Mouse (Mus musculus) CH12.LX (cell line): ENCODE measurements around the gene Sept8. TPM values are rescaled to one million over a fixed set of nuclear protein-coding genes. Genes with fewer than 3 reads are reported as not detected.

Experiments
- DNase-seq: peaks from one replicate; pipeline ENCODE4 v3.0.0-alpha.2; 2013; ENCODE audit errors: extremely low read depth
- H3K27ac ChIP-seq: 2 replicates; pipeline ENCODE4 v1.5.1; 2012; ENCODE audit warnings: low read depth, mild to moderate bottlenecking, control low read depth, moderate library complexity; ENCODE audit not compliant: insufficient read depth
- H3K27me3 ChIP-seq: replicated peaks from 2 replicates; pipeline ENCODE3; 2012; ENCODE audit warnings: inconsistent platforms
- H3K36me3 ChIP-seq, 2 experiments: replicated peaks in 1 of 2; 2 replicates each; pipeline versions ENCODE3 to v1.6.1; 2012; ENCODE audit warnings: inconsistent platforms in 1 of 2, low read length in 1 of 2, mild to moderate bottlenecking in 1 of 2, mixed read lengths in 1 of 2, moderate library complexity in 1 of 2; ENCODE audit not compliant: control insufficient read depth in 1 of 2, insufficient read depth in 1 of 2
- H3K4me1 ChIP-seq, 2 experiments: 2 replicates each; pipeline ENCODE4 v1.6.1; 2012; ENCODE audit warnings: inconsistent platforms in 1 of 2, moderate library complexity in 1 of 2; ENCODE audit not compliant: insufficient read depth in 2 of 2, control insufficient read depth in 1 of 2
- H3K4me2 ChIP-seq: 2 replicates; pipeline ENCODE4 v1.6.1; 2012; ENCODE audit warnings: low read depth, mild to moderate bottlenecking, control low read depth; ENCODE audit not compliant: poor library complexity, insufficient read depth, severe bottlenecking
- H3K4me3 ChIP-seq, 3 experiments: fragments of 150-350 bp in 1 of 3; sonication (generic) in 1 of 3; replicated peaks in 1 of 3; 2 replicates each; pipeline versions ENCODE3 to v1.5.1; 2011 to 2012; ENCODE audit warnings: low read depth in 2 of 3, low read length in 2 of 3, mild to moderate bottlenecking in 2 of 3, moderate library complexity in 2 of 3, control low read depth in 1 of 3, improper control_type of control experiment in 1 of 3, inconsistent platforms in 1 of 3, mixed read lengths in 1 of 3; ENCODE audit not compliant: poor library complexity in 1 of 3
- H3K79me2 ChIP-seq: replicated peaks from 2 replicates; pipeline ENCODE4 v1.6.1; 2012; ENCODE audit warnings: mild to moderate bottlenecking, moderate library complexity; ENCODE audit not compliant: control insufficient read depth, poor library complexity, insufficient read depth, severe bottlenecking; ENCODE audit errors: extremely low read depth
- H3K9ac ChIP-seq: 2 replicates; pipeline ENCODE4 v1.6.1; 2012; ENCODE audit warnings: low read depth, mild to moderate bottlenecking, control low read depth, moderate library complexity; ENCODE audit not compliant: insufficient read depth
- H3K9me3 ChIP-seq: replicated peaks from 2 replicates; pipeline ENCODE3; 2012; ENCODE audit warnings: low read length, inconsistent platforms, mixed read lengths
- BHLHE40 ChIP-seq: IDR thresholded peaks from 2 replicates; pipeline ENCODE4 v1.6.1; 2011; ENCODE audit warnings: mild to moderate bottlenecking, low read depth, low read length, improper control_type of control experiment
- CHD1 ChIP-seq: IDR thresholded peaks from 2 replicates; pipeline ENCODE4 v1.6.1; 2012; ENCODE audit warnings: low read depth, low read length, improper control_type of control experiment, inconsistent platforms
- CTCF ChIP-seq, 2 experiments: IDR thresholded peaks in 1 of 2; conservative IDR thresholded peaks in 1 of 2; 2 replicates each; pipeline ENCODE4 v1.5.1; 2011 to 2012; ENCODE audit warnings: low read depth in 2 of 2, low read length in 2 of 2, improper control_type of control experiment in 1 of 2, inconsistent platforms in 1 of 2, mild to moderate bottlenecking in 1 of 2, moderate library complexity in 1 of 2
- E2F4 ChIP-seq: IDR thresholded peaks from 2 replicates; pipeline ENCODE4 v1.6.1; 2011; ENCODE audit warnings: low read depth, low read length, improper control_type of control experiment; ENCODE audit not compliant: insufficient replicate concordance
- ETS1 ChIP-seq: conservative IDR thresholded peaks from 2 replicates; pipeline ENCODE4 v1.6.1; 2012; ENCODE audit warnings: low read depth, mild to moderate bottlenecking, inconsistent platforms, low read length, improper control_type of control experiment, moderate library complexity
- MAFK ChIP-seq: IDR thresholded peaks from 2 replicates; pipeline ENCODE4 v1.6.1; 2011; ENCODE audit warnings: low read length, improper control_type of control experiment; ENCODE audit not compliant: insufficient replicate concordance
- NELFE ChIP-seq: IDR thresholded peaks from 2 replicates; pipeline ENCODE4 v1.6.1; 2011; ENCODE audit warnings: low read depth, low read length, improper control_type of control experiment
- NRF1 ChIP-seq: IDR thresholded peaks from 2 replicates; pipeline ENCODE4 v1.6.1; 2014; ENCODE audit warnings: low read depth, mild to moderate bottlenecking, inconsistent platforms, low read length, improper control_type of control experiment, moderate library complexity
- PAX5 ChIP-seq: IDR thresholded peaks from 2 replicates; pipeline ENCODE4 v1.6.1; 2012; ENCODE audit warnings: low read length, inconsistent platforms, mixed read lengths
- POLR2A ChIP-seq: IDR thresholded peaks from 2 replicates; pipeline ENCODE4 v1.6.1; 2011; ENCODE audit warnings: low read depth, mild to moderate bottlenecking, improper control_type of control experiment, low read length
- TCF12 ChIP-seq: IDR thresholded peaks from 2 replicates; pipeline ENCODE4 v1.6.1; 2014; ENCODE audit warnings: low read depth, mild to moderate bottlenecking, inconsistent platforms, low read length, improper control_type of control experiment
- USF2 ChIP-seq: conservative IDR thresholded peaks from 2 replicates; pipeline ENCODE4 v1.6.1; 2011; ENCODE audit warnings: low read depth, low read length, improper control_type of control experiment
- ZC3H11A ChIP-seq: IDR thresholded peaks from 2 replicates; pipeline ENCODE4 v1.6.1; 2012; ENCODE audit warnings: low read depth, mild to moderate bottlenecking, inconsistent platforms, low read length, improper control_type of control experiment
- dilution Hi-C: fragments of 300-500 bp; cut with MboI; formaldehyde crosslinking; loops from 2 replicates; pipeline ENCODE4 v1.14.3; 2020; ENCODE audit warnings: low sequenced_read_pairs; ENCODE audit not compliant: extremely low pct_unique_long_range_greater_than_20kb, extremely low pct_ligation_motif_present
- in situ Hi-C: fragments of 300-500 bp; cut with MboI; formaldehyde crosslinking; loops from 3 replicates; pipeline ENCODE4 v1.14.3; 2019; ENCODE audit warnings: low sequenced_read_pairs, low pct_ligation_motif_present, low pct_unique_long_range_greater_than_20kb, mixed read lengths
- polyA plus RNA-seq: library from polyadenylated mRNA; unstranded; fragments of >175 nt; gene quantifications from 2 replicates; pipeline ENCODE4 v1.2.1, GENCODE M21; 2012; ENCODE audit warnings: low read depth; ENCODE audit not compliant: insufficient read length
- total RNA-seq, 2 experiments: library from RNA; depleted of rRNA; stranded (reverse); fragments of 300-350 nt in 1 of 2; fragments of >200 nt in 1 of 2; gene quantifications; 2 replicates each; pipeline ENCODE4 v1.2.3; 2012 to 2014

The Sept8 gene
- total and polyA plus RNA-seq, 3 experiments, result 8.5 to 21.9 (median 15.2) TPM

DNA sequence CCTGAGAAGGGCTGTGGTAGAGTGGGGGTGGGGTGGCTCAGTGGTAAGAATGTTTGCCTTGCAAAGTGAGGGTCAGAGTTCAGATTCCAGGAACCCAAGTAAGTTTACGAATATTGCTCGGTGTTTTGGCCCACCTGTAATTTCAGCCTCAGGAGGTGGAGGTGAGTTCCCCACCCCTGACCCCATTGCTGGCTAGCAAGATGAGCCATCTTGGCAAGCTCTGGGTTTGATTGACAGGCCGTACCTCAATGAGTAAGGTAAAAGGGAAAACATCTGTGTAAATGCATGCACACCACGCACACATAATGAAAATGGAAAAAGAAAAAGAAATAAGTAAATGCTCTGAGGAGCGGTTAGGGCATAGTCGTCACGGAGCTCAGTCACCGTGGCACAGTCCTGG is 14.7 kb upstream of the Sept8 start:
- Histone ChIP-seq H3K27me3 (no peaks in the 10 kb centered on the region), H3K4me1 (peaks cover 36 to 72% of the 10 kb centered on the region in 2 experiments), H3K9ac (no peak overlapping the region), H3K4me2 (no peak overlapping the region), H3K4me3 (no peak overlapping the region), H3K9me3 (no peaks in the 10 kb centered on the region), H3K27ac (no peak overlapping the region), H3K79me2 (no peaks in the 10 kb centered on the region), H3K36me3 (no peaks in the 10 kb centered on the region)
- no peak for TF ChIP-seq E2F4
- 0 out of 2 replicates have a peak, but pooled peaks have one; percentile 14 for TF ChIP-seq NRF1
- TF ChIP-seq BHLHE40, result no peak
- in situ Hi-C loops (no loop called here), dilution Hi-C loops (no loop called here)
- DNase-seq, result no peak

DNA sequence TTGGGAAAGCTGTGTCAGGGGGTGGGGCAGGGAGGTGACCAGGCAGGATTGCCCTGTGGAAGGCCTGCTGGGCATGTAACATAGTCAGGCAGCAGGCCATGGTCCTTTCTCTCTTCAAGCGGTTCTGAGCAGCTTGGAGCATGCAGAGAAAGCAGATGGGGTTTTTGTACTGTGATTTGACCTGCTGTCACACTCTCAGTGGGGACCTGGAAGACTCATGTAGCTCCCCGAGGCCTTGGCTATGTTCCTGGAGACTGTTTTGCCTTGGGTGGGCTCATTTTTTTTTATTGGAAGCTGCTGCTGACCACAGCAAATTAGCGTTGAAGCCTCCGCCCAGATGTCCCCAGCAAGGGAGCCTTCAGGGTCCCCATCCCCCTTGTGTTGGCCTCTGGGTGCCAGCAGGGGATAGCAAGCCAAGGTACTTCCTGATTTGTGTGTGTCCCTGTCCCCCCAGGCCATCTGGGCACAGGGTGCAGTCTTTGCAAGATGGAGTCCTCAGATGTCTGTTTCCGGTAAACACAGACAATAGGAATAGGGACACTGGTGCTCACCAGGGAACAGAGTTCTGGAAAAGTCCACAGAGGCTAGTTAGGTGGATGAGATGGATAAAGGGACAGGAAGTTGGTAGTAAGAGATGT is 13.9 kb upstream of the Sept8 start:
- Histone ChIP-seq H3K4me3 (no peak overlapping the region), H3K27ac (no peak overlapping the region), H3K4me1 (peaks cover 36 to 79% of the 10 kb centered on the region in 2 experiments), H3K79me2 (no peaks in the 10 kb centered on the region), H3K27me3 (no peaks in the 10 kb centered on the region), H3K9me3 (no peaks in the 10 kb centered on the region), H3K9ac (no peak overlapping the region)
- dilution Hi-C loops, result no loop called here
- no peak for DNase-seq
- in situ Hi-C loops, result no loop called here
- TF ChIP-seq PAX5, result no peak
- TF ChIP-seq CHD1, result no peak
- no peak for TF ChIP-seq ETS1
- no peak for TF ChIP-seq E2F4
- no peak for TF ChIP-seq CTCF (conservative IDR thresholded peaks at IDR 0.05 in 1 of 2, IDR thresholded peaks at IDR 0.05 in 1 of 2; ENCODE audit: low read depth in 2 of 2, low read length in 2 of 2)
- no peak for TF ChIP-seq ZC3H11A
- TF ChIP-seq TCF12, result no peak
- no peak for TF ChIP-seq NELFE
- TF ChIP-seq MAFK, result no peak
- no peak for TF ChIP-seq USF2
- no peak for TF ChIP-seq POLR2A
- TF ChIP-seq, all 38 proteins: peak for 0
- no peak overlapping the region for H3K4me2 ChIP-seq
- no peaks in the 10 kb centered on the region for H3K36me3 ChIP-seq
